Mouse (Mus musculus): ENCODE measurements around the gene Rxfp1. TPM values are rescaled to one million over a fixed set of nuclear protein-coding genes. Genes with fewer than 3 reads are reported as not detected.
A peak's percentile ranks its signal among the peaks of the same experiment; 100 is the strongest.

Rxfp1 gene
- total RNA-seq, 2 experiments from 2014 or later: 4.1 to 4.2 TPM

DNA sequence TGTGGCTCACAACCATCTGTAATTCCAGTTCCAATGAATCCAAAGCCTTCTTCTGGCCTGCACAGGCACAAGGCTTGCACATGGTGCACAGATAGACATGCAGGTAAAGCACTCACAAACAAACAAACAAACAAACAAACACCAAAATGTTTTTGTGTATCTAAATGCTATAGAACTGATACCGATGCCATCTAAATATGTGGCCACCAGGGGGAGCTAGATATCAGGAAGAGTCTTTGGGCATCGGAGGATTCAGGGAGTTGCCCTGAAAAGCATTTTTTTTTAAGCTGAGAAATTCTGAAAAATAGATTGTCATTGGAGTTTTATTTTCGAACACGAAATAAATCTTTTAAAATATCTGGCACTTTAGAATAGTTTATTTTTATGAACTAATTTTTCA lies 64.6 kb downstream of the Rxfp1 start:
- intact Hi-C loops (cut with DNase I): loop anchor here (1.0 kb wide), 1 partner anchor 136 kb away; no protein-coding TSS in a partner anchor
- peak; percentile 70 to 83 for DNase-seq

DNA sequence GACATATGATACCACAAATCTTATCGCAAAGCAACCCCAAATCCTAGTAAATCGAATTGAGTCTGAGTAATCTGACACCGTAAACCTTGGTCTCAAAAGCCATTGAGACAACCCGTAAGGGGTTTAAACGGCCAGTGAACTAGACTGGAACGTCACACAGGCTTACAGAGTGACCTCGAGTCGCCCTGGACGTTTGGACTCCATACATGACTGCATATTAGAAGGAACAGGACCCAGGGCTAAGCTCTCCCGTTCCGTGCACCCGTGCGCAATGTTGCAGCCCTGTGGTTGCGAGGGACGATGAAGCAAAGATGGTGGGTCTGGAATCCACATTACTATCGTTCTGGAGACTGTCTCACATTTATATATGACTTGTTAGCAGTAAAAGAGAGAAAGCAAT lies 65.5 kb downstream of the Rxfp1 start:
- no peak for DNase-seq
- intact Hi-C loops (cut with DNase I): loop anchor here (1.0 kb wide), 1 partner anchor 72 kb away; no protein-coding TSS in a partner anchor

- no peak for DNase-seq
- intact Hi-C loops (cut with DNase I): no loop called here
Observed at GRCm38 (mm10) chr3:79670556-79670955, 67.1 kb downstream of the Rxfp1 start.

GRCm38 (mm10) chr3:79664787-79665408 lies 72.8 kb downstream of the Rxfp1 start:
- DNase-seq: peak; percentile 55 to 78

DNA sequence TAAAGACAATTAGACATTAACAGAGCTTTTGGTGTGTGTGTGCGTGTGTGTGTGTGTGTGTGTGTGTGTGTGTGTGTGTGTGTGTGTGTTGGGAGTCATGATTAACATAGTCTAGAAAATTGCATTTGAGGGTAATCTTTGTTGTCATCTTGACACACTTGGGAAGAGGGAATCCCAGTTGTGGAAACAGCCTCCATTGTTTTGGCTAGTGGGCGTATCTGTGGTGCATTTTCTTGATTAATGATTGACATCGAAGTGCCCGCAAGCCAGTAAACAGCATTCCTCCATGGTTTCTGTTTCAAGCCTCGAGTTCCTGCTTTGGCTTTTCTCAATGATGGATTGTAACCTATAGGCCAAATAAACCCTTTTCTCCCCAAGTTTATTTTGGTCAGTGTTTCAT lies 81.0 kb downstream of the Rxfp1 start:
- no peak for DNase-seq
- intact Hi-C loops (cut with DNase I): no loop called here

More at GRCm38 (mm10) chr3:79664787-79665408, 72.8 kb downstream of the Rxfp1 start:
- intact Hi-C loops (cut with DNase I): loop anchor here (2.0 kb wide), 1 partner anchor 144 kb away; no protein-coding TSS in a partner anchor

- intact Hi-C loops (cut with DNase I): no loop called here
- no peak for DNase-seq
Observed at GRCm38 (mm10) chr3:79652129-79652528, 85.6 kb downstream of the Rxfp1 start.

GRCm38 (mm10) chr3:79629416-79629730 lies 108.3 kb downstream of the Rxfp1 start, which contains the start of gene Etfdh:
Etfdh (minus strand) TSS chr3:79629500.
- intact Hi-C loops (cut with DNase I): no loop called here
- peak; percentile 84 to 87 for DNase-seq

GRCm38 (mm10) chr3:79628561-79629415 lies 108.9 kb downstream of the Rxfp1 start, which contains the start of gene 4930579G24Rik:
4930579G24Rik (plus strand) TSS chr3:79629079.
- DNase-seq: peak; percentile 96 to 98
- intact Hi-C loops (cut with DNase I): no loop called here

DNA sequence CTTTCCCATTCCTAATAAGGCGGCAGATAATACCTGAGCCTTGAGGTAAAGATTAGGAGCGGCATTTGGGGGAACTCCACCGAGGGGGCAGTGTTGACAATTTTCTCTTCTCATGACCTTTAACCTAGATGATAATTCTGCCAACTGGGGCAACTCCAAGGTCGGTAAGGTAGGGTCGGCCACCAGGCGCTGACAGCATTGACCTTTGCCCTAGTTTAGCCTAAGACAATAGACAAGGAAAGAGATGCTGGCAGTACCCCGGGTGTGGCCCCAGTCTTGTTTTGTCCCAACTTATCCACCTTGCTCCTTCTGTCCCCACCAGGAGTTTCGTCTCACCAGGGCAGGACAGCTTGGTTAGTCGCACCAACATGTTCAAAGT lies 109.5 kb downstream of the Rxfp1 start:
- intact Hi-C loops (cut with DNase I): no loop called here
- peak in 1 of 2 experiments; percentile 82 for DNase-seq

GRCm38 (mm10) chr3:79627484-79628181 lies 110.0 kb downstream of the Rxfp1 start:
- intact Hi-C loops (cut with DNase I): no loop called here
- DNase-seq: peak in 1 of 2 experiments; percentile 7

DNA sequence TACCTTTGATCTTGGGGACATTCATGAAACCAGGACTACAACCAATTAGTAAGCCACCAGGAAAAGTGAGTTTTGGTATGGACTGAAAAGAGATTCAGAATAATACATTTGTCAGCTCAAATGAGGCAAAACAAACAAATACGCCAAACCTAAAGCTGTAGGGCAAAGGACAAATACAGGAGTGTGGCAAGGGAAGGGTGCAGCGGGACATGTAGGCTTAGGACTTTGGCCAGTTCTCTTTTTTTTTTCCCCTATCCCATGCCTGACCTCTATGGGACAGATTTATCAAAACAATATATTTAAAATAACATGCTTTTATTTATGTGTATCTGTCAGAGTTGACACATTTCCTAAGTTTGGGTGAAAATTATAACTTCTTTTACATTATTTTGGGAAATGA lies 127.8 kb downstream of the Rxfp1 start:
- intact Hi-C loops (cut with DNase I): no loop called here

GRCm38 (mm10) chr3:79595468-79595867 lies 142.2 kb downstream of the Rxfp1 start:
- intact Hi-C loops (cut with DNase I): no loop called here
- DNase-seq: peak; percentile 15 to 51

More for the DNA sequence above, 127.8 kb downstream of the Rxfp1 start:
- no peak for DNase-seq

DNA sequence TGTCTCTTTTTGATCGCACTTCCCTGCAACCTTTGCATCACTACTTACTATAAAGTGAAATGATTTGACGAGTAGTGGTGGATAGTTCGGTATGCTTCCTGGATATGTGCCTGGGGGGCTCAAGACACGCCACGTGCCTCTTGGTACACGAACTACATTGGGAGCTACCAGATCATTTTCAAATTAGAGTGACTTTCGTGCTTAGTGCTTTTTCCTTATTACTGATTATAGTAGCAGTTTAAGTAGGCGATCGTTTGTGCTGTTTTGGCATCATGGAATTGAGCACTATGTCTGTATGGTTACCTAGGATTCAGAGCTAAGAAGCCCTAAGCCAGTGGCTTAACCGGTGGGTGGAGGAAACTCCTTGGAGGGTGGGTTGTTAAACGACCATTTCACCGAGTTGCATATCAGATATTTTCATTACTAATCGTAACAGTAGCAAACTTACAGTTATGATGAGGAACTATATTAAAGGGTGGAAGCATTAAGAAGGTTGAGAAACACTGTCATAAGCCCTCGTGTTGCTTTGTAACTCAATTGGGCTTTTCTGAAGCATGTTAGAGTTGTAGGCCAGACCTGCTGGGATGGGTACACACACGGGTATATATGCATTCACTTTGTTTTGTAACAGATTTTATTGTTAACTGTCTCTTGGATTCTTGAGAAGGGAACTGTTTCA lies 145.7 kb downstream of the Rxfp1 start:
- intact Hi-C loops (cut with DNase I): no loop called here
- DNase-seq: no peak

Other genes with a start within 250 kb of the Rxfp1 start
- 10 to 100 TPM; 15.3 to 19.0 TPM for gene Fnip2, start 170.1 kb downstream of the Rxfp1 start, total RNA-seq (2021)
- gene Ppid, start 146.5 kb downstream of the Rxfp1 start, total RNA-seq (2021): 10 to 100 TPM; 36.0 to 39.4 TPM
- 1 to 10 TPM; 5.1 to 6.0 TPM for gene 4930579G24Rik, start 108.8 kb downstream of the Rxfp1 start, total RNA-seq (2021)
- gene Etfdh, start 108.4 kb downstream of the Rxfp1 start, total RNA-seq (2021): 100 to 1,000 TPM; 538 to 541 TPM
- 1 to 10 TPM; 9.4 to 9.7 TPM for gene Tmem144, start 114.9 kb upstream of the Rxfp1 start, total RNA-seq (2021)
- 10 to 100 TPM; 73.6 to 85.2 TPM for gene Fam198b, start 146.7 kb upstream of the Rxfp1 start, total RNA-seq (2021)